Mouse (Mus musculus): ENCODE data around the gene Cinp.
"Not testable (repeated sequence)": the region's sequence is repeated elsewhere in the genome, so short reads cannot be mapped to it uniquely, and the experiment has no call there.

Gene Cinp

DNA sequence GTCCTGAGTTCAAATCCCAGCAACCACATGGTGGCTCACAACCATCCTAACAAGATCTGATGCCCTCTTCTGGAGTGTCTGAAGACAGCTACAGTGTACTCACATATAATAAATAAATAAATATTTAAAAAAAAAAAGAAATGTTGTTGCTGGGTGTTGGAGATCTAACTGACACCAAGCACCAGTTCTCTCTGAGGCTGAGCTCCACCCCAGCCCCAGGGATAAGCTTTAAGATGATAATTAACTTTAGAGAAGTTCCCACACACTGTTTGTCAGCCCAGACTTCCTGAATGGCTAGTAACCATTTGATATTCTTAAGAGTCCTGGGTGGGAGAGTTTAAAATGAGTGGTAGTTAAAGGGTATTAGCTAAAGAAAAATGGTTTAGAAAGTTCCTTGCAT is 28.7 kb downstream of the Cinp start:
- in situ Hi-C loops (cut with MboI) = no loop called here

DNA sequence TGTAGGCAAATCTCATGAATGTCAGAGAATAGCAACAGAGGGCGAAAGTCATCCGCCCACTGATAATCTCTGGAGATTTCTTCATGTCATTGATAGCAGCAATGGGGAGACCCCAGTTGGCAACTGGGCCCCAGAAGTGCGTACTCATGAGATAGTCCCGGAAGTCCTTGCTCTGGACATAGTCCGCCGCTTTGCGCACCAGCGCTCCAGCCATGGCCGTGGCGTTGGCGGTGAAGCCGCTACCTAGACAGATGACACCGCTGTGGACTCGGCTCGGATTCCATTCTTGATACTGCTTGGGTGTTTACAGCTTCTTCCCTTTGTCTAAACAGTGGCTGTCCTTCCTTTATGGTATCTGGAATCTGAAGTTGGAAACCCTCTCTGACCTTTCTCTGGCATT is 30.3 kb downstream of the Cinp start:
- in situ Hi-C loops (cut with MboI) = not testable (repeated sequence)

DNA sequence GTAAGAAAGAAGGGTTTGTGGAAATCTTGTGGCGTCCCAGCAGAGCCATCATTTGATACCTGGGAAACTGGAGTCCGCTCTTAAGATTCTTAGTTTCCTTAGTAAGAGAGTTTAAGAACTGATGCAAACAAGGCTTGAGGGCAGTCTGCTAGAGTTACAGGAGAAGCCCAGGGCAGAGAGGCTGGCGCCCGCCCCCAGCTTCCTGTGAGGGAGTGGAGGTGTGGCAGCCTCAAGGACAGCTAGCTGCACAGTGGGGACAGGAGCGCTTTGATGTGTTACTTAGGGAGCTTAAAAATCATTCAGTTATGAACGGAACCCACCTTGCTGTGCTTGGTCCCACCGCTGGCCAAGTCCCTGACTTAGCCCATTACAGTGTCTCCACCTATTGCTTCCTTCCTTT is 31.7 kb downstream of the Cinp start:
- in situ Hi-C loops (cut with MboI) = no loop called here

DNA sequence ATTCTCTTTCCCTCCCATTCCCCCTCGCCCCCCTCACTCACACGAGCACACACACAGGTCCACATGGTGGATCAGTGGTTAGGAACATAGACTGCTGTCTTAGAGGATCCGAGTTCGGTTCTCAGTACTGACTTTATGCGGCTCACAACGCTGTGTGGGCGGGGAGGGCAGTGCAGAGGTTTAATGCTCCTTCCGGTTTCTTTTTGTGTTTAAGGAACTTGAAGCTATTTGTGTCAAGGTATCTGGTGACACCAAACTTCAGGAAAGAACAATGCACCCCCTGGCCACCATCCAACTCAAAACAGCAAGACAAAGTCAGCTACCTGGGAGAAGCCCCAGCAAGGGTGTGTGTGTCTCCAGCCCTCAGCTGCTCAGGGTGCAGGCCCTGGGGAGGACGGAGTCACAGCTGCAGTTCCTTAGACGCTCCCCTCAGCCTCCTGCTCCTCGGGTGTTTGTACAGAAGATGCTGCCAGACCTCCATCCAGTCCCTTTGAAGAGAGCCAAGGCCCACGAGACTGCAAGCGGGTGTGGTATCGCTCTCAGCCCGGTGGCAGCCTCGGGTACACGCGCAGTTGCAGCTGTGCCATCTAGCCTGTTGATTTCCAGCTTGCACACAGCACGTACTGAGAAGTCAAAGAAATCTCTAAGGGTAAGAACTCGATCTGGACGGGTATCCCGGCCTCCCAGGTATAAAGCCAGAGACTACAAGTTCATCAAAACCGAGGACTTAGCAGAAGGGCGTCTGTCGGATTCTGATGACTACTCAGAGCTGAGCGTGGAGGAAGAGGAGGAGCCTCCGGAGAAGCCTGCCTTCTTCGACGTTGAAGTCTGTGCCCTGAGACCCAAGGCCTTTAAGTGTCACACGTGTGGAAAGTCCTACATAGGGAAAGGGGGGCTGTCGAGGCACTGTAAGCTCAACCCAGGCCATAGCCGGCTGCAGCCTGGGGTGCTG is 33.9 kb downstream of the Cinp start:
- in situ Hi-C loops (cut with MboI) = no loop called here

DNA sequence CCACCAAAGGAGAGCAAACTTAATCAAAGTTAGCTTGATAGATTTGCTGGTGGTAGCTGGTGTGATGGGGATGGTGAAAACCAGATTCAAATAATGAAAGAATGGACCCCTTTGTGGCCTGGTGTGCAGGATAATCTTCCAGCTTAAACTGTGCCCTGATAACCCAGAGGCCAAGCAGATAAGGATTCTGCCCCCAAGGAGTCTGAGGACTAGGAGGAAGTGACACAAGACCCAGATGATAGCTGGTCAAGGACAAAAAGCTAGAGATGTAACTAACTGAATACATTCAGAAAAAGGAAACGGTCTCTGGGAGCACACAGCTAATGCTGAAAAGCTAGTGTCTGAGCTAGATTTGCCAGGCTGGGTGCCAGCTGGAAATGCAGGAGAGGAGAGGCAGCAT is 37.0 kb downstream of the Cinp start:
- in situ Hi-C loops (cut with MboI) = no loop called here

DNA sequence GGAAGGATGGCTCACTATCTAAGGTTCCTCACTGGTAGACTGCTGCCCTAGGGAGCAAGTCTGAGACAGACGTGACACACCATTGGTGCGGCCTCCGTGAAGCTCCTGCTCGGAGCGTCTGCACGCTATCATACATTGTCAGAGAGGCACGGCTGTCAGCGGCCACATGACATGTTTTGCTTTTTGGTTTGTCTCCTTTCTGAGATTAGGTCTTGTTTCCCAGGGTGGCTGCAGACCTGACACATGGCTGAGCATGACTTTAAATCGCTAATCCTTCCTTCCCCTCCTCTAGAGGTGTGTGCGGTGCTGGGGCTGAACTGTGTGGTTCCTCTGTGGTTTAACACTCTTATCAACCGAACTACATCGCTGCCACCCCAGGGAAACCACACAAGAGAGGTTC is 37.5 kb downstream of the Cinp start:
- in situ Hi-C loops (cut with MboI) = no loop called here

DNA sequence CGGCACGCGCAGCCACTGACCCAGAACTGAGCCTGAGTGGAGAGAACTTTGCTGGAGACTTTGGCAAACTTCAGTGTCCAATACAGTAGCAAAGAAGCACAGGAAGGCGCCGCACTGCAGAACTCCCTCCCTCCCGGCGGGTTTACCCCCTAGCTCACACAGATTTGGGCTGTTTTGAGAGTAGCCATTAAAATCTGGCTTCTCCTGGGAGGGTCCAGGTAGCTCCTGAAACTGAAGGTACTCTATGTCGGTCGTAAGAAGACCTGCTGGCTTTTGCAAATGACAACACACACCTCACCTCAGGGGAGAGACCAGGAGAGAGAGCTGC is 38.1 kb downstream of the Cinp start:
- in situ Hi-C loops (cut with MboI) = no loop called here

DNA sequence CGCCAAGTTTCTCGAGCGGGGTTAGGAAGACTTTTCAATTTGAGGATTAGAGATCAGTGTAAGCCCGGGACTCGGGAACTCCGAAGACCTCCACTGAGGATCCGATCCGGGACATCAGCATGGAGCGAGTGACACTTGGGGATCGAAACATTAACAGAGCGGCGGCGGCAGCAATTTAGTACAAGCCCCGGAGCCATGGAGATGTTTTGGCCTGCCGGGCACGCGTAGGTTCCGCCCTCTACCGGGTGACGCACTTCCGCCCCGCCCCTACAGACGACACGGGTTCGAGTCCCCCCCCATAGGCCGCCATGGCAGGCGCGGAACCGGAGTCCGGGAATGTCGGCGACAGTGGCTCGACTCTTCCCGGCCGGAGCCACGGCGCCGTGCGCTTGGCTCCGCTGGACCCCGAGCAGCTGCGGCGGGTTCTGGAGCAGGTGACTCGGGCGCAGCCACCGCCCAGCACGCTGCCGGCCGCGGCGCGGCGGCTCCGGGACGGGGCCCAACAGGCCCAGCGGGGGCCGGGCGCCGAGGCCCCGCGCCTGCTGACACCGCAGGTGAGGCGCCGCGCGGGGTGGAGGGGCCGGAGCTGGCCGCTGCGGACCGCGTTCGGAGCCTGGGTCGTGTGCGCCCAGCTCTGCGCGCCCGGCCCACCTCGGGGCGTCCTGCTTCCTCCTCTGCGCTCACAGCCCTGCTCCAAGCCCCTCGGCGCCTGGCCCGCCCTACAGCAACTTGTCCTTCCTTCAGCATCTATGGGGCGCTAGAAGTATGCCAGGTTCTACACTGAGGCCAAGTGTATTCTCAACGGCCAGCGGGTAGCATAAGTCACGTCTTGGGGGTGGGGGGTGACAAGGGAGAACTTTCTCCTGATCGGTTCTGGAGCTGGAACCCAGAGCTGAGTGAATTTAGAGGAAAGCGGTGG is 38.7 kb downstream of the Cinp start, which contains the start of gene Zfp839:
Zfp839 (plus strand) TSS at position 244 of the 919 bp plus-strand sequence.
- in situ Hi-C loops (cut with MboI) = no loop called here

DNA sequence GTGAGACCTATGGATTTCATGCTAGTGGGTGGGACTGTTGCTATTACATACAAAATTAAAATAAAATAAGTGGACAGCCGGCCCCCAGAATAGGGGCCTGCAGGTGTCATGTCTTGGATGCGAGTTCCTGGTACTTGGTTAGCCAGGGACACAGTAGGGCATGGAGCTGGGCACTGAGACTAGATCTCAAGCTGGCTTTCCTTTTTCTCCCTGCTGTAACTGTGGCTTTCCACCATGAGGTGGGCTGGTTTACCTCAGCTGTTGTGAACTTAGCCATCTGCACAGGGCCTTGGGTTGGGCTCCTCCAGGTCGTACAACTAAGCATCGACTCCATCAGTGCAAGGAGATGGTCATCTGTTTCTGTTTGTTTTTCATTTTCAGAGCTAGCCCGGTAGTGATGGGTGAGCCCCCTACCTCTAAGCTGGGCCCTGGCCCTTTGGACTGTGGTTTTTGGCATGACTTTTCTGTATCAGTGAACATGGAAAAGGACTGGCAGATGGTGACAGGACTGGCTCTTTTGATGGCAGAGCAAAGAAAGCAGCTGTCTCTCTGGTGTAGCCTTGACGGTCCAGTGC is 42.7 kb downstream of the Cinp start:
- in situ Hi-C loops (cut with MboI) = loop anchor here (10.0 kb wide), 1 partner anchor 401 kb away; the partner anchor contains the start of gene Ppp2r5c

DNA sequence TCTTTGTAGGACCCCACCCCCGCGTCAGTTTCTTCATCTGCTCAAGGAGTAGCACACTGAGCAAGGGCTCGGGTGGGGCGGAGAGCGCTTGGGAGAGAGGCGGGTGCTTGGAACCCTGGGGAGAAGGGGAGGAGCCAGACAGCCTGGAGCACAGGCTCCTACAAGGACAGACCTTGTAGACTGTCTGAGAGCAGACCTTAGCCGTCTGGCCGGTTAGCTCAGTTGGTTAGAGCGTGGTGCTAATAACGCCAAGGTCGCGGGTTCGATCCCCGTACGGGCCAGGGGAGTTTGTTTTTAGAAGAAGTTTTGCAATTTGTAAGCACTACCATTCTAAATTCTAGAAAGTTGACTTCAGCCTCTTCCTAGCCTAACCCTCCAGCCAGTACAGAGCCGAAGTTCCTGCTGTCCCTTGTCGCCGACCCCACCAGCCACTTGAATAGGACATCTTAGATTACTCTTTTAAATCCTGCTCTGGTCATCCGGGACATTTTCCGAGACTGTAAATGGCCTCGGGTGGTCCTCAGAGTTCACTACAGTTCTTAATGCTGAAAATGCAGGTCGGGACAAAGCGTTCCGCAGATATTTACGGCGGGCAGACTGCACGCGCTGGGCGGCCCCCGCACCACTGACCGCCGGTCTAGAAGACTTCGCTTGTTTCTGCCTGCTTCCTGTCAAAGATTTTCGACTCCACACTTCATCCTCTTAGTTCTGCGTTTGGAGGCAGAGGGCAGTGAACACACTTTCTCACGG is 43.6 kb downstream of the Cinp start:
- in situ Hi-C loops (cut with MboI) = loop anchor here (10.0 kb wide), 1 partner anchor 401 kb away; the partner anchor contains the start of gene Ppp2r5c

DNA sequence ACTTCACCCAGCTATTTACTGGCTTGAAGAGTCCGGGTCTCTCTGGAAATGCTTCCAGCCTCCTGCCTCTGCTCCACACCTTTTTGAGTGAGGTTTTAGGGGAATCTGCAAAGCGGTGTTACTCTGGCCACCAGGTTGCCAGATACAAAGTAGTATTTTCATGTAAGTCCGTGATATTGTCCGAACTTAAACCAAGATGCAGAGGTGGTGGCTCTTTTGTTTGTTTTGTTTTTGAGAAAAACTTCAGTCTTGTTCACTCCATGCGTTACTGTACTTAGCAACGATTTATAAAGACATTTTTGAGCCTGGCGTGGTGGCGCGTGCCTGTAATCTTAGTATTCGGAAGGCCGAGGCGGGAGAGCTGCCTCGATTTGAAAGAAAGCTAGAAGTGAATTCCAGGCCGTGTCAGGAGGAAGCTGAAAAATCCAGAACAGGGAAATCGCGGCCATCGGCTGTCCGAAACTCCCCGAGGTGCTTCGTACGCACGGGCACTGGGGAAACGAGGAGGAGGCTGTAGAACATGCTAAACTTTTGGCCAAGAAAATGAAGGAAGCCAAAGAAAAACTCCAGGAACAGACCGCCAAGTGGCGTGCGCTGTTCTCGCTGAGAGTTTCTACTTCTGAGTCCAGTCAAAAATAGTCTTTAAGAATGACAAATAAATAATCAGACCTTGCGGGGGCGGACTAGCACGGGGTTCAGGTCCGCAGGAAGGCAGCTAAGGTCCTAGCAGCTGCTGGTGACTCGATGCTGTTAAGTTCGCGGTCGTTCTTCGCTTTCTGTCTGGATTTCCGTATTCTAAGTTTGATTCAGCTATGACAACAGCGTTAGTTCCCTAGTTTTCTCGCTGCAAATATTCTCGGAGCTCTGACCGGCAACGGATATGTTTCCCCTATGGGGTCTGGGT is 44.5 kb downstream of the Cinp start:
- in situ Hi-C loops (cut with MboI) = loop anchor here (5.0 to 10.0 kb wide), 2 partner anchors 252 to 400 kb away; partner anchors contain the start of gene Ppp2r5c

DNA sequence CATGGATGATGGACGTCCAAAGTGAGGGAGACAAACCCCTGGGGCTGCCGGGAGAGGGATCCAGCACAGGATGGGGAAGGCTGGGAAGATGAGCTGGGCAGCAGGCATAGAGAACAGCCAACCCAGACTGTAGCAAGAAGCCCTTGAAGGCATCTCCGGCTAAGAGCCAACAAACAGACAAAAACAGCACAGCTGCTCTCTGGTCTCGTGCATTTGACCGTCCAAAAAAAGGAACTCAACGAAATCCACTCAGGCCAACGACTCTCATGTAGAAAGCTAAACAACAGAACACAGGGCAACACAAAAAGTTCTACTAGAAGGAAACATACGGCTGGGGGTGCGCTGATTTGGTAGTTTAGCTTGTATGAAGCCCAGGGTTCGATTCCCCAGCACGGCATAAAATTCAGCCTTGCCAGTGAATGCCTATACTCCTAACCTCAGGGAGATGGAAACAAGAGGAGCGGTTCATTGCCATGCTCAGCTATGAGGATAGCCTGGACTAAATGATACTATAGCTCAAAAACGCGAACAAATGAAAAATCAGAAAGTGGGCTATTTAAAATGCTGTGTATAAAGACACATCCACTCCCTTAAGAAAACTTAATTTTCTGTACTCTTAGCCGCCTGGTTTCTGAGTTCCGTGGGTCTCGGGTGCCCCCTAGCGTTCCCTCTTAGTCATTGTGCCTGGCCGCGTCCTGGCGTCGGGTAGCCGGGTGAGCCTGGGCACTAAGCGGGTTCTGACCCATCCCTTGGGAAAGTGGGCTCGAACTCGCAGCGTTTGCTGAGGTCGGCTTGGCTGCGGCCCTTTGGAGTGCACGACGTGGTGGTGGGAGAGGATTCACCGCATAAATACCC is 45.5 kb downstream of the Cinp start:
- in situ Hi-C loops (cut with MboI) = loop anchor here (5.0 to 10.0 kb wide), 2 partner anchors 251 to 399 kb away; partner anchors contain the start of gene Ppp2r5c

DNA sequence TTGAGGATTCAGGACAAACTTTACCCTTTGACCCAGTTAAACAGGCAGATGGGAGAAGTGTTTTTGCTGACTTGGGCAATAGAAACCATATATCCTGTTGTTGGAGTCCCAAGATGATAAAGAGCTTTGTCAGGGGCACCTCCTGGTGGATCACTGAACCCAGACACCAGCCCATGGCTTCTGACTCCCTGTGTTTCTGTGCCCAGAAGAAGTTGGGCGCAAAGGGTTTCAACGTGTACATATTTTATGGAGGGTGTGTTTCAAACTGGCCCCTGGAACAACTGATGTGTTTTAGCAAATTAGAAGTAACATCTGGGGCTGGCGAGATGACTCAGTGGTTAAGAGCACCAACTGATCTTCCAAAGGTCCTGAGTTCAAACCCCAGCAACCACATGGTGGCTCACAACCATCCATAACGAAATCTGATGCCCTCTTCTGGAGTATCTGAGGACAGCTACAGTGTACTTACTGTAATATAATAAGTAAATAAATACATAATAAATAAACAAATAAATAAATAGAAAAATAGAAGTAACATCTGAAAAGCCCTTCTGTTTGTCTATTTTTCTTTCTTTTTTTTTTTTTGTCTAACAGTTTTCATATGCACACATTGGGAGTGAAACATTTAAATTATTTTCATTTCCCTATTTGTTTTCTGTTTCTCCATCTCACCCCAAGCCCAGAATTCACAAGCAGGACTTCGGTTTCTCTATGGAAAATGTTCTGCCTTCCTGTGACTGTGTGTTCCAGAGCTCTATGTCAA is 47.0 kb downstream of the Cinp start:
- in situ Hi-C loops (cut with MboI) = loop anchor here (5.0 to 10.0 kb wide), 2 partner anchors 250 to 397 kb away; partner anchors contain the start of gene Ppp2r5c

DNA sequence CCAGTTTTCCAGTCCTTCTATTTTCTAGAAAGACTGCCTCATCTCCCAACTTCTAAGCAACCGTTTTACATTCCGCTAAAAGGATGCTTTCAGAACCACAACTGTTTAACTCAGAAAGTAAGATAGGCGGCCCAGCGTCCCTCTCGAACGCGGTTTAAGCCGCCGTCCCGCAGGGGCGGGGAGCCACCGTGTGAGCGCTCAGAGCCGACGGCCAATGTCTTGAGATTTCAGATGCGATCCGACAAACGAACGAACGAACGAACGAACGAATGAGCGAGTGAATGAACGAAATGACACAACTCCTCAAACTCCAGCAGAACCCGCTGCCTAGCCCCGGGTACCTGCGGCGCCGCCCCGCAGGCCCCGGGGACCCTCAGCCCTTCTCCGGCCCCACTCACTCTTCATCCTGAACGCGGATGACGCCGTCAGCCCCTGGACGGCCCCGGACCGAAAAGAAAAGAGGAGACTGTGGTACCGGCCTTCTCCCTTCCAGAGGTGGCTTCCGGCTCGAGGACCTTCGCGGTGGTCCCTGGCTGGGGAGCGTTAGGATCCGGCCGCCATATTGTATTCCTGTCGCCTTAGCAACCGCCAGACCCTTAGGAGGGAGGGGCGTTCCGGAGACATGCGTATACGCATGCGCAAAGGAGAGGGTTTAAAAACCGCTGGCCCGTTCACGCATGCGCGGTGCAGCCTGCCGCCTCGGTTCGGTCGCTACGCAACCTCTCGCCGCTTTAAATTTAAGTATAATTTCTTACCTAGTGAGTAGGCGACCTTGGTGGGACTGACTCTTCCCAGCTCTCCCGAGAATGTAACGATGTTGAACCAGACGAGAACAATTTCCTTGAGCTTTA is 48.4 kb downstream of the Cinp start, which contains the start of gene Mok:
Mok (minus strand) TSS at position 592 of the 851 bp plus-strand sequence.
- in situ Hi-C loops (cut with MboI) = loop anchor here (5.0 to 10.0 kb wide), 2 partner anchors 248 to 396 kb away; partner anchors contain the start of gene Ppp2r5c

DNA sequence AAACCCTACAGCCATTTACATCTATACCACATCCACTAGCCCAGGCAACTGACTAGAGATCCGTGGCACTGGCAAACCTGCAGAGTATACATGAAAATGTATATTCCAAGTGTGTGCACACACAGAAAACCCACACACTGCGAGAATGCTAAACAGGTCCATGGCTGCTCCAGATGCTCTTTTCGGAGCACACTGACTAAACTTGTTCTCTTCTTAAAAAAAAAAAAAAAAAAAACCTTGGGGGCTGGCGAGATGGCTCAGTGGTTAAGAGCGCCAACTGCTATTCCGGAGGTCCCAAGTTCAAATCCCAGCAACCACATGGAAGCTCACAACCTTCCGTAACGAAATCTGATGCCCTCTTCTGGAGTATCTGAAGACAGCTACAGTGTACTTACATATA is 51.1 kb downstream of the Cinp start:
- in situ Hi-C loops (cut with MboI) = no loop called here

DNA sequence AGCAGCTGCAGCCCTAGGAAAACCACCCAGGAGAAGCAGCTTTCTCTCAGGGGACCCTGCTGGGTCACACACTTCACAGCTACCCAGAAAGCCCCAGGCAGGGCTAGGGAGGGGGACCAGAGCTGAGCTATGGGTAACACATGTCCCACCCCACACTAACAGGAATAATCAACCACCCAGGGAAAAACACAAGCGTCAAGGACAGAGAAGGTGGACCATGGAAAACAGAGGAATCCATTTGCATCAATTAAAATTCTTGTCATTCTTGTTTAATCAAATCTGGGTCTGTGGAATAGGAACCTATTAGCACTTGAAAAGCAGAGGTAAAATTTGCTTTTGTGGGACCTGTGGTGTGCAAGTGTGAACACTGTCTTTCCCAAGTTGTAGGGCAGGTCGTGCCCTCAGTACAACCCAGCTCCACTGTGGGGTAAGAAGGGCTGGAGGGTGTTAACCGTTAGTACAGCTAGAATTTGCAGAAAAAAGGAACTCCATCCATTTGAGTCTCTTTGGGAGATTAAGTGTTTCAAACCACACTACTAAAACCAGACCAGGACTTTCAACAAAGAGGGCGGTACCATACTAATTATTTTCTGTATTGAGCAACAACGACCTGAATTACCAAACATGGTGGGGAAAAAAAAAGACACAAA is 51.6 kb downstream of the Cinp start:
- in situ Hi-C loops (cut with MboI) = no loop called here

DNA sequence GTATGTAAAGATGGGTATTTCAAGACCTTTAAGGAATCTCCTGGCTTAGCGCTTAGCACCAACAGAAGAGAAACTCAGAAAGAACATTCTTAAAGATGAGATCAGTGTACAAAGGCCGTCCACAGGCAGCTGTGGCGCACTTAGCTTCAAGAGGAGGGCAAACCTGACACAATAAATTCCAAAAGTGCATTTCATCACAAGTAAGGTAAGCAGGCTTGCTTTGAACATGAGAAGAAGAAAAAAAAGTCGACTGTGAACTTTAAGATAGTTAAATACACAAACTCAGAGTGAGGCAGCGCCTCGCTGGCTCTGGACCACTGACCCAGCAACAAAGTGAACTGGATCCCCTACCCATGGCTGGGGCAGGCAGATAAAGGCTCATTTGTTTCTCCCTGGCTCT is 52.2 kb downstream of the Cinp start:
- in situ Hi-C loops (cut with MboI) = no loop called here
